In the genomic region with DNA sequence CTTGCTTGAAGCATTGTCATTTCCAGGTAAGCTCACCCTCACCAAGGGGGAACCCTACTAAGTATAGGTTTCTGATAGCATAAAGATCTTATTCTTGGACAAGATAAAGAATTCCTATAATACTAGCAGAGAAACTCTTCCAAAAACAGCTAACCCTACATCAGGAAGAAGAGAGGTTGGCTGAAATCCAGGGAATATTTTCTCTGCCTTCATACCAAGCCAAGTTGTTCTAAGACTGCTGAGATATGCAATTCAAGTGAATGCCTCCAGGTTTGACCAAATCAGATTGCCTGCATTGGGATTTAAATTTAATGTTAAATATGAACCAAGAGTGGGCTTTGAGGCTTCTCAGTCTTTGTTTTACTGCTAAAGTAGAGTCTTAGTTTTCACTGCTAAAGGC, we compare ENCODE assay signal across 23 mouse cellular contexts. TPM values are rescaled to one million over a fixed set of nuclear protein-coding genes. Genes with fewer than 3 reads are reported as not detected.
DNase-seq lines count a peak whose midpoint lies in the region; ATAC-seq and TF ChIP-seq lines count a peak whose summit lies in the region.
"Had no signal": no experiment of that assay in that cellular context is flagged by ENCODE, and none has a peak within 500 bp of the region (broad histone marks: within the 10 kb centered on the region; RNA-seq: fewer than 3 reads in every experiment).

No protein-coding gene starts in this region.

- no peaks in the 10 kb centered on the region for H3K27me3 ChIP-seq in intestine, embryonic 14.5 days (replicated peaks; ENCODE audit: control insufficient read depth, insufficient read depth, low read length)
- no peaks in the 10 kb centered on the region for H3K27me3 ChIP-seq in intestine, postnatal 0 days (replicated peaks; ENCODE audit: control insufficient read depth, insufficient read depth, low read length)
- H3K27me3 ChIP-seq in lung, embryonic 14.5 days (ENCODE audit: insufficient read depth, low read length) = no peaks in the 10 kb centered on the region
- H3K27me3 ChIP-seq: embryonic facial prominence, embryonic 15.5 days; hindbrain, embryonic 12.5 days; hindbrain, embryonic 15.5 days; Patski had no signal

- no peak overlapping the region for H3K9ac ChIP-seq in intestine, embryonic 14.5 days (ENCODE audit: low read length)
- no peak overlapping the region for H3K9ac ChIP-seq in intestine, postnatal 0 days (ENCODE audit: low read depth, low read length)
- no peak overlapping the region for H3K9ac ChIP-seq in lung, embryonic 14.5 days
- H3K9ac ChIP-seq: embryonic facial prominence, embryonic 15.5 days; forebrain, postnatal 0 days; hindbrain, embryonic 12.5 days; hindbrain, embryonic 15.5 days had no signal

- H3K4me1 ChIP-seq in intestine, embryonic 14.5 days (replicated peaks; ENCODE audit: control insufficient read depth, insufficient read depth, low read length) = no peaks in the 10 kb centered on the region
- no peaks in the 10 kb centered on the region for H3K4me1 ChIP-seq in intestine, postnatal 0 days (replicated peaks; ENCODE audit: control insufficient read depth, insufficient read depth, low read length)
- H3K4me1 ChIP-seq in lung, embryonic 14.5 days (ENCODE audit: insufficient read depth) = no peaks in the 10 kb centered on the region
- H3K4me1 ChIP-seq: embryonic facial prominence, embryonic 15.5 days; hindbrain, embryonic 12.5 days; hindbrain, embryonic 15.5 days had no signal

- H3K36me3 ChIP-seq in intestine, embryonic 14.5 days (ENCODE audit: control insufficient read depth, insufficient read depth, low read length) = no peaks in the 10 kb centered on the region
- no peaks in the 10 kb centered on the region for H3K36me3 ChIP-seq in intestine, postnatal 0 days (ENCODE audit: control insufficient read depth, insufficient read depth)
- H3K36me3 ChIP-seq in lung, embryonic 14.5 days (ENCODE audit: insufficient read depth) = no peaks in the 10 kb centered on the region
- H3K36me3 ChIP-seq: embryonic facial prominence, embryonic 15.5 days; hindbrain, embryonic 12.5 days; hindbrain, embryonic 15.5 days had no signal

- DNase-seq in intestine, embryonic 14.5 days (ENCODE audit: low spot score) = peak; percentile 7
- peak; percentile 78 for DNase-seq in lung, embryonic 14.5 days
- DNase-seq in lung, postnatal 25 days (ENCODE audit: low spot score) = no peak
- DNase-seq in brain, adult 2 months (ENCODE audit: low read depth, low spot score) = peak; percentile 31
- no peak for DNase-seq in embryo, embryonic 9.5 days (ENCODE audit: extremely low spot score)
- DNase-seq: adrenal gland, postnatal 10 days; adrenal gland, postnatal 36 days; cerebellum, adult 11 months; cerebellum, adult 2 months; cerebellum, adult 9-11 months; cerebellum, postnatal 25 days; forebrain, postnatal 0 days; gastrocnemius, adult 2 months; gastrocnemius, postnatal 14 days had no signal

- H3K9me3 ChIP-seq in intestine, embryonic 14.5 days (ENCODE audit: control insufficient read depth, low read length) = no peaks in the 10 kb centered on the region
- no peaks in the 10 kb centered on the region for H3K9me3 ChIP-seq in intestine, postnatal 0 days (ENCODE audit: control insufficient read depth)
- no peaks in the 10 kb centered on the region for H3K9me3 ChIP-seq in lung, embryonic 14.5 days (ENCODE audit: low read depth, low read length)
- H3K9me3 ChIP-seq: embryonic facial prominence, embryonic 15.5 days; hindbrain, embryonic 12.5 days; hindbrain, embryonic 15.5 days had no signal

- H3K4me3 ChIP-seq in intestine, embryonic 14.5 days (ENCODE audit: low read depth, low read length) = no peak overlapping the region
- no peak overlapping the region for H3K4me3 ChIP-seq in intestine, postnatal 0 days (ENCODE audit: low read depth, low read length)
- H3K4me3 ChIP-seq in lung, embryonic 14.5 days (ENCODE audit: low read depth, low read length) = no peak overlapping the region
- H3K4me3 ChIP-seq: embryonic facial prominence, embryonic 15.5 days; gastrocnemius, adult 2 months; hindbrain, embryonic 12.5 days; hindbrain, embryonic 15.5 days had no signal

- no peak overlapping the region for H3K4me2 ChIP-seq in intestine, embryonic 14.5 days (ENCODE audit: low read length)
- H3K4me2 ChIP-seq in intestine, postnatal 0 days (replicated peaks; ENCODE audit: low read depth) = no peak overlapping the region
- no peak overlapping the region for H3K4me2 ChIP-seq in lung, embryonic 14.5 days
- H3K4me2 ChIP-seq: embryonic facial prominence, embryonic 15.5 days; heart, embryonic 11.5 days; hindbrain, embryonic 12.5 days; hindbrain, embryonic 15.5 days had no signal

- TF ChIP-seq CTCF in intestine, postnatal 0 days (IDR thresholded peaks at IDR 0.05; ENCODE audit: low read depth) = no peak
- TF ChIP-seq CTCF in lung, embryonic 14.5 days (IDR thresholded peaks at IDR 0.05; ENCODE audit: low read depth) = no peak

- H3K27ac ChIP-seq in intestine, embryonic 14.5 days (ENCODE audit: low read depth) = no peak overlapping the region
- H3K27ac ChIP-seq in intestine, postnatal 0 days (ENCODE audit: low read depth, low read length) = no peak overlapping the region
- H3K27ac ChIP-seq in lung, embryonic 14.5 days (ENCODE audit: low read depth) = no peak overlapping the region
- H3K27ac ChIP-seq: embryonic facial prominence, embryonic 15.5 days; gastrocnemius, adult 2 months; hindbrain, embryonic 12.5 days; hindbrain, embryonic 15.5 days had no signal

- ATAC-seq in intestine, embryonic 14.5 days (replicated peaks; ENCODE audit: low FRiP score, low TSS enrichment, low read depth) = no peak
- no peak for ATAC-seq in intestine, postnatal 0 days
- ATAC-seq in lung, embryonic 14.5 days (ENCODE audit: insufficient read depth) = no peak
- ATAC-seq: CD4-positive, CD25-positive, alpha-beta regulatory T cell, adult 4 months; forebrain, embryonic 14.5 days; forebrain, postnatal 0 days; intestine, embryonic 16.5 days; Patski had no signal

RNA-seq across cellular contexts. Expression of a gene that starts 32.1 kb away (rescaled TPM):
- 0.51 and 0.55 TPM in 2 replicates for polyA plus RNA-seq in intestine, embryonic 14.5 days (2014; fragmentation: Nextera tagmentation; extraction: Ambion mirVana)
- 0.26 and 0.31 TPM in 2 replicates for polyA plus RNA-seq in intestine, postnatal 0 days (2015; fragmentation: Nextera tagmentation; extraction: Ambion mirVana)
- 0.64 and 0.84 TPM in 2 replicates for polyA plus RNA-seq in lung, embryonic 14.5 days (2014; fragmentation: Nextera tagmentation; extraction: Ambion mirVana)
- polyA plus RNA-seq: Patski had no signal

Comparison
In these comparisons a context has a peak if more than half of its experiments do, and no peak if none do; other contexts are left out.
1. DNase-seq: peak in intestine, embryonic 14.5 days (single experiment), lung, embryonic 14.5 days (single experiment) and brain, adult 2 months (single experiment); none in lung, postnatal 25 days (single experiment) and embryo, embryonic 9.5 days (single experiment).